Mouse (Mus musculus): ENCODE results near the gene Epha2. TPM values are rescaled to one million over a fixed set of nuclear protein-coding genes. Genes with fewer than 3 reads are reported as not detected.

The Epha2 gene
- polyA plus RNA-seq, 1 experiment from 2014 or later = 3.1 TPM

DNA sequence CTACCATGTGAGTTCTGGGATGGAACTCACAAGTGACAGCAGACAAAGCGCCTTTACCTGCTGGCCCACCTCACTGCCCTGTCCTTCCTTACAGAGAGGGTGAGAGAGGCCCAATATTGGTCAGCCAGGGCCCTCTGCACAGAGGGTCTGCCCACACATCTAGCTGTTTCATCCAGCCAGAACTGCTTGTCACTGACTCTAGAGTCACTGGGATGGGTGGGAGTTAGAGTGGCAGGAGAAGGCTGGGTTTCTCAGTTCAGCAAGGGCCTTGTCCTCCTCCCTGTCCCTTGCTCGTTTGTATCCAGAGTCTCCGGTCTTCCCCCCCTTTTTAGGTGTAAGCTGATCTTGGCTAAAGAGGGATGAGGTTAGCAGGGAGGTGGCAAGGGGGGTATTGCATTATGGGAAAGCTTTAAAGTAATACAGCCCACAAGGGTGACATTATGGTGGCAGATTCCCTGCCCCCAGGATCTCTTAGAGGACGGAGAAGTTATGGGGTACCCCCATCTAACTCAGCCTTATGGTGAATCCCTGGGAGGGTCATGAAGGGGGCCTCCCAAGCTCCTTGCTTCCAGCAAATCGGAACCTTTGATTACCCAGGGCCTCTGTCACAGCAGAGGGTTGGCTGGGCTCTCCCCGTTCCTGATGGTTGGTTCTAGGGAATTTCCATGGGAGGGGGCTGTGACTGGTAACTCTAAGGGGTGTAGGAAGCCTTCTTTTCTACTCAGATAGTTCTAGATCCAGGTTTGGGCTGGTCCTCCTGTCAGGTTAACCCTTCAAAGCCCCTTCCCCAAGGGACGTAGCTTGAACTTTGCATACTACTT, 2.6 kb downstream of the Epha2 start:
- no peaks in the 10 kb centered on the region for H3K9me3 ChIP-seq (replicated peaks; ENCODE audit: control insufficient read depth, low read length)
- H3K4me2 ChIP-seq = peak overlapping the region; percentile 98
- no peak overlapping the region for H3K27ac ChIP-seq (ENCODE audit: low read depth, low read length)
- no peak overlapping the region; the same call in 1 of the 2 replicates for H3K9ac ChIP-seq (ENCODE audit: low read depth, low read length)
- peak overlapping the region; percentile 81 for H3K4me3 ChIP-seq (ENCODE audit: low read depth, low read length)
- peaks cover 35% of the 10 kb centered on the region for H3K4me1 ChIP-seq (ENCODE audit: control insufficient read depth, insufficient read depth, low read length)
- WGBS (ENCODE audit: insufficient replicate concordance) = 43% methylated on average over 7 of the region's 7 CpGs
- peaks cover under 1% of the 10 kb centered on the region; the same call in 1 of the 2 replicates for H3K36me3 ChIP-seq (ENCODE audit: control insufficient read depth, insufficient read depth, low read length)
- peaks cover 17% of the 10 kb centered on the region for H3K27me3 ChIP-seq (ENCODE audit: control insufficient read depth, insufficient read depth, low read length)
- no peak for ATAC-seq (replicated peaks; ENCODE audit: insufficient number of reproducible peaks, low FRiP score, low TSS enrichment)

DNA sequence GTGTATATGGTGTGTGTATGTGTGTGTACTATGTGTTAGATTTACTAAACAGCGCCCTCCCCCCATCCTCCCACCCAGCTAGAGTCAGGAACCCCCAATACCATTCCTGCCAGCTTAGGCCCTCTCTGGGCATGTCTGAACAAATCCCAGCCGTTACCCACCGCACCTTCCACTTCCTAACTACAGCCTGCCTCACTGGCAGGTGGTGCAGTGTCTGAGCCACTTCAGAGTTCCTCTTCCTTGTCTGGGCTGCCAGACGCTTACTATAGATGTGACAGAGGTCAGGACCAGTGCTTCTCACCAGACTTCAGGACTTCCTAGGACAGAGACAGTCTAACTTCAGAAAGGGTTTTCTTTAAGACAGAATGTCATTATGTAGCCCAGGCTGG, 3.2 kb downstream of the Epha2 start:
- WGBS (ENCODE audit: insufficient replicate concordance) = 81% methylated on average over 4 of the region's 4 CpGs
- Histone ChIP-seq H3K27me3 (ENCODE audit: control insufficient read depth, insufficient read depth, low read length) (peaks cover 16% of the 10 kb centered on the region), H3K4me3 (ENCODE audit: low read depth, low read length) (peak overlapping the region; percentile 81; the same call in 1 of the 2 replicates), H3K27ac (ENCODE audit: low read depth, low read length) (no peak overlapping the region), H3K9ac (ENCODE audit: low read depth, low read length) (no peak overlapping the region), H3K36me3 (ENCODE audit: control insufficient read depth, insufficient read depth, low read length) (peaks cover 3% of the 10 kb centered on the region; the same call in 1 of the 2 replicates), H3K4me1 (ENCODE audit: control insufficient read depth, insufficient read depth, low read length) (peaks cover 40% of the 10 kb centered on the region), H3K9me3 (replicated peaks; ENCODE audit: control insufficient read depth, low read length) (no peaks in the 10 kb centered on the region), H3K4me2 (peak overlapping the region; percentile 98; the same call in 1 of the 2 replicates)
- no peak for ATAC-seq (replicated peaks; ENCODE audit: insufficient number of reproducible peaks, low FRiP score, low TSS enrichment)

DNA sequence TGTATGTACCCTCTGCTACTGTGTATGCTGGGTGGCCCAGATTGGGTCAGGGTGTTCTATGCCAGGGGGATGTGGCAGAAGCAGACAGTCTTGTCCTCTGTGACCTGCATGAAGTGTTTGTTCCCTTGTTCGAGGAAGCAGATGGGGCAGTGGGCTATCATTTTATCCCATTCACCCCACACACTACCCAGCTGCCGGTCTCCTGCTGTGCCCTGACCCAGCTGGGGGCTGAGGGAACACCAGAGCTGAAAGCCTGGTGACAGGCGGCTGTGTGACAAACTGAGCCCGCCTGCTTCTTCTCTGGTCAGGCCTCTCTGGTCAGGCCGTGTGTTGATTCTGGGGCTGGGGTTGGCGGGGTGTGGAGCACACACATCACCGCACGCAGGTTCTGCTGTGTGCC, 5.0 kb downstream of the Epha2 start:
- Histone ChIP-seq H3K27me3 (ENCODE audit: control insufficient read depth, insufficient read depth, low read length) (peaks cover 6% of the 10 kb centered on the region), H3K4me3 (ENCODE audit: low read depth, low read length) (no peak overlapping the region), H3K4me1 (ENCODE audit: control insufficient read depth, insufficient read depth, low read length) (peaks cover 56% of the 10 kb centered on the region), H3K27ac (ENCODE audit: low read depth, low read length) (no peak overlapping the region), H3K9me3 (replicated peaks; ENCODE audit: control insufficient read depth, low read length) (no peaks in the 10 kb centered on the region), H3K4me2 (no peak overlapping the region), H3K36me3 (ENCODE audit: control insufficient read depth, insufficient read depth, low read length) (peaks cover 3% of the 10 kb centered on the region; the same call in 1 of the 2 replicates), H3K9ac (ENCODE audit: low read depth, low read length) (no peak overlapping the region)
- 44% methylated on average over 8 of the region's 8 CpGs for WGBS (ENCODE audit: insufficient replicate concordance)
- no peak for ATAC-seq (replicated peaks; ENCODE audit: insufficient number of reproducible peaks, low FRiP score, low TSS enrichment)

DNA sequence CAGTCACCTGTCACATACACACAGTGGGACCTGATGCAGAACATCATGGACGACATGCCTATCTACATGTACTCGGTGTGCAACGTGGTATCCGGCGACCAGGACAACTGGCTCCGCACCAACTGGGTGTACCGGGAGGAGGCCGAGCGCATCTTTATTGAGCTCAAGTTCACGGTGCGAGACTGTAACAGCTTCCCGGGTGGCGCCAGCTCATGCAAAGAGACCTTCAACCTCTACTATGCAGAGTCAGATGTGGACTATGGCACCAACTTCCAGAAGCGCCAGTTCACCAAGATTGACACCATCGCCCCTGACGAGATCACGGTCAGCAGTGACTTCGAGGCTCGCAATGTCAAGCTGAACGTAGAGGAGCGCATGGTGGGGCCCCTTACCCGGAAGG, 7.3 kb downstream of the Epha2 start:
- Histone ChIP-seq H3K27ac (ENCODE audit: low read depth, low read length) (no peak overlapping the region), H3K4me3 (ENCODE audit: low read depth, low read length) (no peak overlapping the region), H3K4me2 (no peak overlapping the region), H3K36me3 (ENCODE audit: control insufficient read depth, insufficient read depth, low read length) (peaks cover 3% of the 10 kb centered on the region; the same call in 1 of the 2 replicates), H3K27me3 (ENCODE audit: control insufficient read depth, insufficient read depth, low read length) (no peaks in the 10 kb centered on the region), H3K4me1 (ENCODE audit: control insufficient read depth, insufficient read depth, low read length) (peaks cover 64% of the 10 kb centered on the region), H3K9ac (ENCODE audit: low read depth, low read length) (no peak overlapping the region), H3K9me3 (replicated peaks; ENCODE audit: control insufficient read depth, low read length) (no peaks in the 10 kb centered on the region)
- no peak for ATAC-seq (replicated peaks; ENCODE audit: insufficient number of reproducible peaks, low FRiP score, low TSS enrichment)
- WGBS (ENCODE audit: insufficient replicate concordance) = 91% methylated on average over 22 of the region's 22 CpGs

DNA sequence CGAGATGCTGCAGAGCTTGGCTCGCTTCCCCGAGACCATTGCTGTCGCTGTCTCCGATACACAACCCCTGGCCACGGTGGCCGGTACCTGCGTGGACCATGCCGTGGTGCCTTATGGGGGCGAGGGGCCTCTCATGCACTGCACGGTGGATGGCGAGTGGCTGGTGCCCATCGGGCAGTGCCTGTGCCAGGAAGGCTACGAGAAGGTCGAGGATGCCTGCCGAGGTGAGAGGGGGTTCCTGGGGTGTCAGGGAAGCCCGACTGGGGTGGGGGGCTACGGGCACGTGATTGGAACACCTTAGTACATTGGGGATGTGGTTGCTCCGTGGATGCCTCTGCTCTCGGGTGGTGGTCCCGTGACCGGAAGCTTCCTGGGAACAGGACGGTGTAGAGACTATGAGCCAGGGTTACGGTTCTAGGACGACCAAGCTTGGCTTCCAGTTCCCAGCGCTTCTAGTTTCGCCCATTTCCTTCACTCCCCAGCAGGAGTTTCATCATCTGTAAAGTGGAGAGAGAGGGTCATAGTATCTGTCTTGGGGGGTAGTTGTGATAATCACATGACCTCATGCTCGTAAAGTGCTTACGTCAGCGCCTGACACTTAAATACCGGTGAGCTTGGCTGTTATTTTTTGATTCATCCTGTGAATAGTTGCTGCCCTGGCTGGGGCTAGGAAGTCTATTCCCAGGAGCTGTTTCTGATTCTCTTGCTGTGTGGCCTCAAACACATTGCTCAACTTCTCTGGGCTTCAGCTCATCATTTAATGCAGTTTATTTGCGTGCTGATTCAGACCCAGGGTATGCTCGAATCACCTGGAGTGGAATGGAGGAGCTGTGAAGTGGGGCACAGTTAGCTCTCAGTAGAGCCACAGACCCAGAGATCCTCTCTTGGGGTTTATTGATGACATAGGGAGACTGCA, 8.1 kb downstream of the Epha2 start:
- Histone ChIP-seq H3K4me1 (ENCODE audit: control insufficient read depth, insufficient read depth, low read length) (peaks cover 64% of the 10 kb centered on the region), H3K27ac (ENCODE audit: low read depth, low read length) (peak overlapping the region; percentile 93), H3K4me2 (peak overlapping the region; percentile 46; the same call in 1 of the 2 replicates), H3K9ac (ENCODE audit: low read depth, low read length) (peak overlapping the region; percentile 60; the same call in 1 of the 2 replicates), H3K36me3 (ENCODE audit: control insufficient read depth, insufficient read depth, low read length) (peaks cover 3% of the 10 kb centered on the region; the same call in 1 of the 2 replicates), H3K9me3 (replicated peaks; ENCODE audit: control insufficient read depth, low read length) (no peaks in the 10 kb centered on the region), H3K4me3 (ENCODE audit: low read depth, low read length) (no peak overlapping the region), H3K27me3 (ENCODE audit: control insufficient read depth, insufficient read depth, low read length) (no peaks in the 10 kb centered on the region)
- 84% methylated on average over 34 of the region's 34 CpGs for WGBS (ENCODE audit: insufficient replicate concordance)
- ATAC-seq (replicated peaks; ENCODE audit: insufficient number of reproducible peaks, low FRiP score, low TSS enrichment) = no peak

DNA sequence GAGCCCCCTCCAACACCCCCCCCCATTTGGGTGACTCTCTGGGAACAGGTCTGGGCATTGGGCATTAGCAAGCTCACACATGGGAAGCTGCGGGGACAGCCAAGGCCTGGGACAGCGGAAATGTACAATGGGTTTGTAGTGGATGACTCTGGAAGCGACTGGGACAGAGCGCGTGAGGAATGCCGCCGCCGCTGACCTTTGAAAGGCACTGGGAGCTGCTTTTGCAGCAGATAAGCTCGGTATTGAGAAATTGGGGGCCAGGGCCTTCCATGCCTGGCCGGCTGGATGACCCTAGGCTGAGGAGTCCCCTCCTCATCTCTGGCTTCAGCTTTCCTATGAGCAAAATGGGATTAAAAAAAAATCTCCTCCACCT, 8.7 kb downstream of the Epha2 start:
- 26% methylated on average over 10 of the region's 10 CpGs for WGBS (ENCODE audit: insufficient replicate concordance)
- Histone ChIP-seq H3K27me3 (ENCODE audit: control insufficient read depth, insufficient read depth, low read length) (no peaks in the 10 kb centered on the region), H3K4me2 (peak overlapping the region; percentile 46), H3K4me3 (ENCODE audit: low read depth, low read length) (no peak overlapping the region), H3K27ac (ENCODE audit: low read depth, low read length) (peak overlapping the region; percentile 93), H3K9ac (ENCODE audit: low read depth, low read length) (peak overlapping the region; percentile 60), H3K4me1 (ENCODE audit: control insufficient read depth, insufficient read depth, low read length) (peaks cover 67% of the 10 kb centered on the region), H3K36me3 (ENCODE audit: control insufficient read depth, insufficient read depth, low read length) (peaks cover 3% of the 10 kb centered on the region; the same call in 1 of the 2 replicates), H3K9me3 (replicated peaks; ENCODE audit: control insufficient read depth, low read length) (no peaks in the 10 kb centered on the region)
- ATAC-seq (replicated peaks; ENCODE audit: insufficient number of reproducible peaks, low FRiP score, low TSS enrichment) = no peak

DNA sequence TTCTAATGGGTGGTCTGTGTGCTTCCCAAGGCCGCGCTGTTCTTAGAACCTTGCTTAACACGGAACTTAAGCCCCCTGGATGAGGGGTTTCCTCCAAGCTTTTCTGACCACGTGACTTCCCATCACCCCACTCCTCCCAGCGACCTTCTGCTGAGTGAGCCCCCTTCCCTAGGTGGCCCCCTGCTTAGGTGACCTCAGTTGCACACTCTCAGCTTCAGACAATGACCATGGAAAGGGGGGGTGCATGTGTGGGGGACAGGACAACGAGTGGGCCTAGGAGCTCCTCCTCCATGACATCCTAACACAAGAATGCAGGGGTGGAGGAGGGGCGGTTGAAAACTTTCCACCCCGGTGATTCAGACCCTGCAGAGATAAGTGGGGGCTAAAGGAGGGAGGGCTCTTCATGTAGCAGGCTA, 9.2 kb downstream of the Epha2 start:
- 11% methylated on average over 8 of the region's 8 CpGs for WGBS (ENCODE audit: insufficient replicate concordance)
- Histone ChIP-seq H3K4me2 (peak overlapping the region; percentile 46), H3K9me3 (replicated peaks; ENCODE audit: control insufficient read depth, low read length) (no peaks in the 10 kb centered on the region), H3K27ac (ENCODE audit: low read depth, low read length) (peak overlapping the region; percentile 93), H3K4me3 (ENCODE audit: low read depth, low read length) (no peak overlapping the region), H3K36me3 (ENCODE audit: control insufficient read depth, insufficient read depth, low read length) (peaks cover 3% of the 10 kb centered on the region; the same call in 1 of the 2 replicates), H3K27me3 (ENCODE audit: control insufficient read depth, insufficient read depth, low read length) (no peaks in the 10 kb centered on the region), H3K4me1 (ENCODE audit: control insufficient read depth, insufficient read depth, low read length) (peaks cover 65% of the 10 kb centered on the region), H3K9ac (ENCODE audit: low read depth, low read length) (peak overlapping the region; percentile 62)
- peak; percentile 47 for ATAC-seq (replicated peaks; ENCODE audit: insufficient number of reproducible peaks, low FRiP score, low TSS enrichment)

DNA sequence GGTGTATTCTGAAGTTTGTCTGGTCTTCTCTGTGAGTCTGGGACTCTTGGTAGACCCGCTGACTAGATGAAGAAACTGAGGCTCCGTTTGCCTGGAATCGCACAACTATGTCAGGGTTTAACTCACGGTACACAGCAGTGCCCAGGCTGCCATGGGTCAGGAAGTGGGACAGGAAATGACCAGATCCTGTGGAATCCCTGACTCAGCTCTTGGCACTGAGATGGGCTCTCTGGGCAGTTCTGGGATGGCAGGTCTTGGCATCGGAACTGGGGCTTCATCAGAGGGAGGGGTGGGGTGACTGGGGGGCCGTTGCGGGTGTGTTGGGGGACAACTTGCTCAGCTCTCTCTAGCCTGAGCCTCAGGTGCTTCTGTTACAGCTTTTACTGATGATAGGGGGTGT, 10.0 kb downstream of the Epha2 start:
- Histone ChIP-seq H3K27me3 (ENCODE audit: control insufficient read depth, insufficient read depth, low read length) (no peaks in the 10 kb centered on the region), H3K27ac (ENCODE audit: low read depth, low read length) (peak overlapping the region; percentile 93), H3K9ac (ENCODE audit: low read depth, low read length) (peak overlapping the region; percentile 35; the same call in 1 of the 2 replicates), H3K4me3 (ENCODE audit: low read depth, low read length) (no peak overlapping the region), H3K4me2 (peak overlapping the region; percentile 46; the same call in 1 of the 2 replicates), H3K4me1 (ENCODE audit: control insufficient read depth, insufficient read depth, low read length) (peaks cover 68% of the 10 kb centered on the region), H3K9me3 (replicated peaks; ENCODE audit: control insufficient read depth, low read length) (no peaks in the 10 kb centered on the region), H3K36me3 (ENCODE audit: control insufficient read depth, insufficient read depth, low read length) (peaks cover 3% of the 10 kb centered on the region; the same call in 1 of the 2 replicates)
- ATAC-seq (replicated peaks; ENCODE audit: insufficient number of reproducible peaks, low FRiP score, low TSS enrichment) = no peak
- WGBS (ENCODE audit: insufficient replicate concordance) = 59% methylated on average over 7 of the region's 7 CpGs
